Mouse (Mus musculus) brain, embryonic 14.5 days (tissue): Measurements from ENCODE around the gene Pou2af1.

Experiments used
- CTCF ChIP-seq: fragments of 200-500 bp; IDR thresholded peaks from 2 replicates; pipeline ENCODE4 v1.5.1; 2012; ENCODE audit warnings: inconsistent platforms, mild to moderate bottlenecking, moderate library complexity, borderline replicate concordance; ENCODE audit not compliant: insufficient read depth, insufficient read length; ENCODE audit errors: extremely low read depth
- POLR2A ChIP-seq: fragments of 200-500 bp; IDR thresholded peaks from 2 replicates; pipeline ENCODE4 v1.6.1; 2012; ENCODE audit warnings: mild to moderate bottlenecking, inconsistent platforms, borderline replicate concordance; ENCODE audit not compliant: poor library complexity, insufficient read depth, insufficient read length, severe bottlenecking; ENCODE audit errors: extremely low read depth

DNA sequence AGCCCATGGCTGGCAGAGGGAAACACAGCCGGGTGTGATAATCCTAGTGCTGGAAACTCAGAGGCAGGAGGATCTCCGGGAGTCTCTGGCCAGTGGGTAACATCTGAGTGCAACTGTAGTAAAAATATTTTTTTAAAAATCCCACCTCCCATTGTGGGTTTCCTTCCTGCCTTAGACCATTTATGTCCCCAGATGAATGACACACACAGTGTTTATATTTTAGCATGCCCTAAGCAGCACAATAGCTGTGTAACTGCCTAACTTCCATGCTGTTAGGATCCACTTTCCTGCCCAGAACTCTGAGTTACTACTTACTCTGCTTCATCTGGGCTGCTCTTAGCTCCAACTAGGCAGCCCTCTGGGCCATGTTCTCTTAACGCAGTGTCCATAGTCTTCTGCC is 22.9 kb upstream of the Pou2af1 start:
- TF ChIP-seq CTCF (no peak), POLR2A (no peak)
